9 mouse cellular contexts compared by ENCODE assay signal in genomic region chr17:69105799-69106401, GRCm38 (mm10). TPM values are rescaled to one million over a fixed set of nuclear protein-coding genes. Genes with fewer than 3 reads are reported as not detected.
DNase-seq lines count a peak whose midpoint lies in the region; ATAC-seq lines count a peak whose summit lies in the region.
"Had no signal": no experiment of that assay in that cellular context is flagged by ENCODE, and none has a peak within 500 bp of the region (broad histone marks: within the 10 kb centered on the region; RNA-seq: fewer than 3 reads in every experiment).

No protein-coding gene starts in this region.

- no peak overlapping the region for H3K27ac ChIP-seq in lung, embryonic 15.5 days
- H3K27ac ChIP-seq: neural tube, embryonic 12.5 days had no signal

- ATAC-seq in lung, embryonic 15.5 days (ENCODE audit: borderline replicate concordance, extremely low read depth, low FRiP score, low TSS enrichment), result no peak

- H3K4me2 ChIP-seq in lung, embryonic 15.5 days, result peak overlapping the region; percentile 42
- H3K4me2 ChIP-seq: neural tube, embryonic 12.5 days had no signal

- peaks cover 6% of the 10 kb centered on the region; the same call in 1 of the 2 replicates for H3K4me1 ChIP-seq in lung, embryonic 15.5 days
- H3K4me1 ChIP-seq: neural tube, embryonic 12.5 days had no signal

- no peaks in the 10 kb centered on the region for H3K27me3 ChIP-seq in lung, embryonic 15.5 days
- H3K27me3 ChIP-seq: neural tube, embryonic 12.5 days had no signal

- H3K9me3 ChIP-seq in lung, embryonic 15.5 days, result no peaks in the 10 kb centered on the region
- H3K9me3 ChIP-seq: neural tube, embryonic 12.5 days had no signal

- H3K4me3 ChIP-seq in lung, embryonic 15.5 days, result no peak overlapping the region
- H3K4me3 ChIP-seq: neural tube, embryonic 12.5 days had no signal

- peak; percentile 16 to 85 for DNase-seq in adrenal gland, adult (ENCODE audit: inconsistent age in 2 of 2, low spot score in 1 of 2)
- no peak for DNase-seq in adrenal gland, postnatal 4 days (ENCODE audit: low spot score in 2 of 2)
- DNase-seq in urinary bladder, postnatal 25 days (ENCODE audit: low spot score), result peak; percentile 47
- DNase-seq in urinary bladder, postnatal 10 days (ENCODE audit: low spot score), result no peak
- DNase-seq in heart, adult 18-20 months, result peak; percentile 26 to 77
- peak; percentile 61 to 65 for DNase-seq in kidney, postnatal 4 days
- peak; percentile 64 for DNase-seq in right cerebral cortex, postnatal 4 days

- WGBS in lung, embryonic 15.5 days, result 11% methylated on average over 5 of the region's 5 CpGs

- no peaks in the 10 kb centered on the region for H3K36me3 ChIP-seq in lung, embryonic 15.5 days
- H3K36me3 ChIP-seq: neural tube, embryonic 12.5 days had no signal

- H3K9ac ChIP-seq in lung, embryonic 15.5 days, result no peak overlapping the region
- H3K9ac ChIP-seq: neural tube, embryonic 12.5 days had no signal

RNA-seq across cellular contexts. Expression of gene Epb41l3, which starts 30.4 kb away (rescaled TPM):
- 10 to 100 TPM; 47.8 to 58.3 TPM for total RNA-seq in adrenal gland, postnatal 4 days (2021)
- total RNA-seq in heart, adult 18-20 months (2021), result 10 to 100 TPM; 15.0 to 16.2 TPM
- 53.7 and 55.1 TPM in 2 replicates for polyA plus RNA-seq in lung, embryonic 15.5 days (2015; fragmentation: Nextera tagmentation; extraction: Ambion mirVana)

Comparison
In these comparisons a context has a peak if more than half of its experiments do, and no peak if none do; other contexts are left out.
1. DNase-seq: peak in adrenal gland, adult (2 of 2), urinary bladder, postnatal 25 days (single experiment), heart, adult 18-20 months (2 of 2), kidney, postnatal 4 days (2 of 2) and right cerebral cortex, postnatal 4 days (single experiment); none in adrenal gland, postnatal 4 days (0 of 2) and urinary bladder, postnatal 10 days (single experiment).